Mouse (Mus musculus) gastrocnemius, postnatal 14 days (tissue): ENCODE data around the gene Cep290. TPM values are rescaled to one million over a fixed set of nuclear protein-coding genes. Genes with fewer than 3 reads are reported as not detected.
"Not testable (repeated sequence)": the region's sequence is repeated elsewhere in the genome, so short reads cannot be mapped to it uniquely, and the experiment has no call there.

Experiments used
- DNase-seq: peaks from one replicate; pipeline ENCODE4 v3.0.0; 2021; ENCODE audit warnings: mixed read lengths
- intact Hi-C: fragments of 180-260 bp; cut with DNase I; formaldehyde crosslinking; loops from one replicate; pipeline ENCODE4 v1.15.1; 2025; ENCODE audit warnings: low total_unique reads
- long read RNA-seq, 2 experiments: library from polyadenylated mRNA; stranded (forward); transcript quantifications; one replicate each; pipeline ENCODE4 v2.0.0; 2021
- total RNA-seq, 2 experiments: library from RNA; stranded (reverse); gene quantifications; 2 replicates each; pipeline ENCODE4 v1.2.3; 2021

Cep290 gene
- 1 to 10 TPM; 1.8 to 1.9 TPM for total RNA-seq
- long read RNA-seq, experiment 1 = 0 reads
- long read RNA-seq, experiment 2, partial matches to known transcripts = 1 of 1 reads
- long read RNA-seq, experiment 2, other reads (novel, unspliced or antisense) = 0 of 1 reads

DNA sequence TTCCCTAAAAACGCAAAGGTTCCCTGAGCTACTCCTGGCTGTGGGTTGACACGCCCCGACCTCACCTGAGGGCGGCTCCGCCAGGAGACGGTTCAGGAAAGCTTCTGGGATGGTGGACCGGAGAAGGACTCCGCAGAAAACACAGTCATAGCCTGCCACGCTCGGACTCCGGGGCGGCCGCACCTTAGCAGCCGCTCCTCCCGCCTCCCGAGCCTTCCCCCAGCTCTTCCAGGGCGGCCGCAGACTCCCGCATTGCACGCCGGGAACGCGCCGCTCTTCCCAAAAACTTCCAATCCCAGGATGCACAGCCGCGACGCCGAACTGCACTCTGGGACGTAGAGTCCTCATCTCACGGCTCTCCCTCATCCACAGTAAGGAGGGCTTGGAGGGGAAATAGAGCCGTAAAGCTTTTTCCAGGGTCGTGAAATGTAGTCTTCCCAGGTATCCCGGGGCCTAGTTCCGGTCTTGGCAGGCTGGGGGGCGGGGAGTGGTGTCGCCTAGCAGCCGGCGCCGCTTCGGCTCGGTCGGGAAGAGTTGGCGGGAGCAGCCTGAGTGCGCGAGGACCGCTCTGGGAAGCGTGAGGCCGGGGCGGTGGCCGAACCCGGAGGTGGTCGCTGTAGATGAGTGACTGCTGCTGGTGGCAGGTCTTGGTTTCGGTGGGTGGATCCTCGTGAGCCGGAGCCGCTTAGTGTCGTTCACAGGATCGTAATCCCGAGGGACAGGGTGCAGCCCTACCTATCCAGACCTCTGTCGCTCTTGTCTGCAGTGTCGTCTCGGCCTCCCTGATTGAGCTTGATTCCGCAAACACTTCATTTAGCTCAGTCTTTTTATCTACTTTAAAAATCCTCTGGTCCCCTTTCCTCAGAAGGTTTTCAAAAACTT, at the start of gene Cep290, which contains the start of gene Tmtc3:
Gene Cep290 (plus strand): TSS at position 462 of the 882 bp plus-strand sequence.
Gene Tmtc3 (minus strand): TSS at position 254 of the 882 bp plus-strand sequence.
- DNase-seq = peak; percentile 90
- intact Hi-C loops = loop anchor here (10.0 kb wide), 1 partner anchor 843 kb away; no protein-coding TSS in a partner anchor

DNA sequence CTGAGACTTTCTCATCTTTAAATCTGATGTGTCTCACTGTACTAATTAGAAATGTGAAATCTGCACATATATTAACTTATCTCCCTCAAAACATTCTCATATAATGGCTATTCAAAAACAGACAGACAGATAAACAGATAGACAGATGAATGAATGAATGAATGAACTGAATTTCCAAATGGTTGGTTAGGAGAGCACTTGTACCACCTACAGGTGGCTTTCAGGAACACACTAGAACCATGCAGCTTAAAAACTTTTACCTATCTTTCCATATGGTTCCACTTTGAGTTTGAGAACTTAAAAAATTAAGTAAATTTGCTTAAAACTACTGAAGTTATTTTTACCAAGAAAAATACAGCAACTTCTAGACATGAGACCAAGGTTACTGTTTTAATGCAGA, 38.0 kb upstream of the Cep290 start:
- intact Hi-C loops = no loop called here
- no peak for DNase-seq

DNA sequence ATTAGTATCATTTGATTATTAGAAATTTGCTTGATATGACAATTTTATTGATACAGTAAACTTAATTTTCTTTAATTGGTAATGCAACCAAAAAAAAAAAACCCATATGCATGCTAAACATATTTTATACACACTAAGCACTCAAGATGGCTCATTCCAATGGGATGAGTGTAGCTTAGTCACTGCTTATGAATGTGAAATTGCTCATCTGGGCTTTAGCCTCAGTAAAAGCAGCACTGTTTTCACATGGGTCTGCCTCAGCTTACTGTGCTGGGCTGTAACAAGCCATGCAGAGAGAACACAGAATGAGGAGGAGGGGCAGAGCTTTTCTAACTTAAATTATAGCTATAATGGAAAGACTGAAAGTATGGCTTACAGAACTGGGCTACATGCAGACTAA, 26.8 kb upstream of the Cep290 start:
- intact Hi-C loops = no loop called here
- no peak for DNase-seq

DNA sequence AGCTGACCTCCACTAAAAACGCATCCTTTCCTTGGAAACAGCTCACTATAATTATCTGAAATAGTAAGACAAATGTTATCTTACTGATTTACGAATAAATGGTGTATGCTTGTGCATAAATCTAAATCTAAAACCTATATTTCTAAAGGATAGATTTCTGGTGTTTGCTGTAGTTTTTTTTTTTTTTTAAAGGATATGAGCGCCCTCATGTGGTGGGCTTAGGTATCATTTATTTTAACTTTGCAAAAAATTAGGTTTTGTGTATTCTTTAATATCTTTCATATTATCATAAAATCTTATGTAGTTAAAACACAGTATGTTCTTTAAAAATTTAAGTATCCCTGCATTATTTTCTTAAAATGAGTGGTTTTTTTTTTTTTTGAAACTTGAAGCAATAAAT, 12.3 kb upstream of the Cep290 start:
- intact Hi-C loops = no loop called here
- no peak for DNase-seq

GRCm38 (mm10) chr10:100479538-100479937, 7.8 kb upstream of the Cep290 start:
- no peak for DNase-seq

GRCm38 (mm10) chr10:100486701-100487096, 659 bp upstream of the Cep290 start:
- intact Hi-C loops = loop anchor here (10.0 kb wide), 1 partner anchor 842 kb away; no protein-coding TSS in a partner anchor
- peak; percentile 8 for DNase-seq

More at GRCm38 (mm10) chr10:100479538-100479937, 7.8 kb upstream of the Cep290 start:
- intact Hi-C loops = no loop called here

- intact Hi-C loops = no loop called here
- no peak for DNase-seq
Observed at GRCm38 (mm10) chr10:100491916-100492315, 4.6 kb downstream of the Cep290 start.

GRCm38 (mm10) chr10:100498309-100498708, 11.0 kb downstream of the Cep290 start:
- DNase-seq = no peak
- intact Hi-C loops = no loop called here

- intact Hi-C loops = no loop called here
- DNase-seq = no peak
Observed at GRCm38 (mm10) chr10:100508170-100508569, 20.8 kb downstream of the Cep290 start.

GRCm38 (mm10) chr10:100521617-100522016, 34.3 kb downstream of the Cep290 start:
- DNase-seq = no peak
- intact Hi-C loops = no loop called here

- DNase-seq = no peak
- intact Hi-C loops = no loop called here
Observed at GRCm38 (mm10) chr10:100522330-100522729, 35.0 kb downstream of the Cep290 start.

DNA sequence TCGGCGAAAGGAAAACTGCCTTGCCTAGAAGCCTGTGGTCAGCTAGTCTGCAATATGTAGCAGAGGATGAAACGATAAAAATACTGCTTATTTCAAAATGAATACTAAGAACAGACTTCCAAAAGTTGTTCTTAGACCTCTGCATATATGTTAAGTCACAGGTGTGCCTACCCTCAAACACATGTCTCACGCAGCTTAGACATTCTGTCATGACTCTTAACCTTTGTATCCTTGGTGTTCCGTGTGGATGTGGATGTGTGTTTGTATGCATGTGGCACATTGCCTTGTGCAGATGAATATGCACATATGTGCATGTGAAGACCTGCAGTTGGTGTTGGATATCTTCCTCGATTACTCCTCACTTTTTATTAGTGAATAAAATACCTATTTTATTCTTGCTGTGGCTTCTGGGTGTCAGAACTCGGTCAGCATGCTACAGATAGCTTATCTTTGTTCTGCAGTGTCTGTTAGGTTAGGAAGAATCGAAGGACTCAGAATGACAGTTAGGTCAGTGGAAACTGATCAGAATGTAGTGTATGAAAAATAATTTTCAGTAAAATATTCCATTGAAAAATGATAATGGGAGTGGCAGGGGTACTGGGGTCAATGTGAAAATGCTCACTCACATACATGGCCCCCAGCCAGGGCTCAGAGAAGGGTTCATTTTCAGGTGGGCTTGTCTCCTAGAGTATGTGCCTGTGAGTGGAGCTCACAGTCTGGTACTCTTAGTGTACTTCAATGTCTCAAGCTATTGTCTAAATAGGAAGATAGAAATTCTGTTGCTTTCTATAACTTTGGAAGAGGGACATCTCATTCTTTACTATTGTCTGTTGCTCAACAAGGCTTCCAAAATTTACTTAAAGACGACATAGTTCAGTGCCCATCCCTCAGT, 37.4 kb downstream of the Cep290 start:
- intact Hi-C loops = no loop called here

DNA sequence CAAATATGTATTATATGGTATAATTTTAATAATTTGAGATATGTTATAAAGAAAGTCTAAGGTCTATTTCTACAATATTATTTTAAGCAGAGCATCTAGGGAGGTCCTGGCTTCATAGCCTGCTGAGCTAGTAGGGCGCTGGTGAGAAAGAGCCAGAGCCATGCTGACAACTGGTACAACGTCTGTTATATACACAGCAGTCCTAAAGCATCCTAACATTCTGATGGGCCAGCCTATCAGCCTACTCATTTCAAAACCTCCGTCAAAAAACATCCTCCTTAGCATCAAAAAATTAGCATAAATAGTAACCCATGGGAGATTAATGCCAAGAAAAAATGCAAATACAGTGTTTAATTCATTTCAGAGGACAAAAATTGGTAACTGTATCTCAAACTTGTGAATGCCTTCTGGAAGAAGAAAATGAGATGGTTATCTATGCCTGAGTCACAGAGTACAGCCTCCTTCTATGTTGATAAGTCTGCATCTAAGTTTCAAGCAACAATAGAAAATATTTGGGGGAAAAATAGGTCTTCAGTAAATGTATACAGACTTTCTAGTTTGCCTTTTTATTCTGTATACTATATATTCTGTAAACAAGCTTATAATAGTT, 69.3 kb downstream of the Cep290 start:
- intact Hi-C loops = no loop called here
- no peak for DNase-seq

More for the DNA sequence above, 37.4 kb downstream of the Cep290 start:
- DNase-seq = no peak

DNA sequence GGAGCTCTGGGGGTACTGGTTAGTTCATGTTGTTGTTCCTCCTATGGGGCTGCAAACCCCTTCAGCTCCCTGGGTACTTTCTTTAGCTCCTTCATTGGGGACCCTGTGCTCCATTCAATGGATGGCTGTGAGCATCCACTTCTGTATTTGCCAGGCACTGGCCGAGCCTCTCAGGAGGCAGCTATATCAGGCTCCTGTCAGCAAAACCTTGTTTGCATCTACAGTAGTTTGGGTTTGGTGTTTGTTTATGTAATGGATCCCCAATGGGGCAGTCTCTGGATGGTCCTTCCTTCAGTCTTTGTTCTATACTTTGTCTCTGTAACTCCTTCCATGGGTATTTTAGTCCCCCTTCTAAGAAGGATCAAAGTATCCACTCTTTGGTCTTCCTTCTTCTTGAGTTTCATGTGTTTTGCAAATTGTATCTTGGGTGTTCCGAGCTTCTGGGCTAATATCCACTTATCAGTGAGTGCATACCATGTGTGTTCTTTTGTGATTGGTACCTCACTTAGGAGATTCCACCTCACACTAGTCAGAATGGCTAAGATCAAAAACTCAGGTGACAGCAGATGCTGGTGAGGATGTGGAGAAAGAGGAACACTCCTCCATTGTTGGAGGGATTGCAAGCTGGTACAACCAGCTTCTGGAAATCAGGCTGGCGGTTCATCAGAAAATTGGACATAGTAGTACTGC, 73.0 kb downstream of the Cep290 start:
- intact Hi-C loops, DNase-seq: not testable (repeated sequence)

- intact Hi-C loops = no loop called here
Observed at GRCm38 (mm10) chr10:100564112-100564511, 76.8 kb downstream of the Cep290 start.

GRCm38 (mm10) chr10:100571707-100572106, 84.3 kb downstream of the Cep290 start:
- intact Hi-C loops = no loop called here

More at GRCm38 (mm10) chr10:100564112-100564511, 76.8 kb downstream of the Cep290 start:
- no peak for DNase-seq

DNA sequence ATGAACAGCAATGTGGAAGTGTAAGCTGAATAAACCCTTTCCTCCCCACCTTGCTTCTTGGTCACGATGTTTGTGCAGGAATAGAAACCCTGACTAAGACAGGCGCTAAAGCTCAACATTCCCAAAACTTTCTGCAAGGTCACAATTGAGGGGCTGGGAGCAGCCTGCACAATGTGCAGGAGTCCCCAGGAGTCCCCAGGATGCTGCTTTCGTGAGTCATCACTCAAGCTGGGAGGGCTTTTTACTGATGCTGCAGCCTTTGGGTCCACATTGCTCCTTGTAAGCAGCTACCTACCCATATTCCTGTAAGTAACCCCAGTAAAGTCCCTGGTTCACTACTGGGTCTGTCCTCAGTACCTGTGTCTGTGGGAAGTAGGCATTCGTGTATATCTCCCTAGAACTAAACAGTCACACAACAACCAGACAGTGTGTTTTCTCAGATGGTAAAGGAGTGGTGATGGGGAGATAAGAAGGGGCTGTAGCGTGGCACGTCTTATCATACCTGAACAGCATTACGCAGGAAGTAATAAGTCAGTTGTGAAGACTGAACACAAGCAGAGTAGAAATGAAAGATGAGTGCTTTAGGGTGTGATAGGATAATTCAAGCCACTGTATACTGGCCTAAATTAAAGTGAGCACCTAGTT, 87.3 kb downstream of the Cep290 start:
- intact Hi-C loops = no loop called here

More at GRCm38 (mm10) chr10:100571707-100572106, 84.3 kb downstream of the Cep290 start:
- no peak for DNase-seq

GRCm38 (mm10) chr10:100575294-100575693, 87.9 kb downstream of the Cep290 start:
- intact Hi-C loops = no loop called here
- no peak for DNase-seq

More for the DNA sequence above, 87.3 kb downstream of the Cep290 start:
- no peak for DNase-seq
